Mouse (Mus musculus) hindlimb bud, embryonic 11.5 days (tissue): ENCODE measurements at regions not wholly inside any gene's neighbourhood (a gene's known extent, or its start where the extent isn't known, plus 50 kb on each side); places are given as distances from the start of the nearest gene placed in this dataset.

Experiments
- DNase-seq: peaks from one replicate; pipeline ENCODE4 v3.0.0-alpha.2; 2012; ENCODE audit warnings: low read depth, low spot score; ENCODE audit errors: extremely low spot score

- no peak for DNase-seq
Measured at GRCm38 (mm10) chr10:124318761-124319160, 1055.0 kb downstream of the Fam19a2 start.

DNA sequence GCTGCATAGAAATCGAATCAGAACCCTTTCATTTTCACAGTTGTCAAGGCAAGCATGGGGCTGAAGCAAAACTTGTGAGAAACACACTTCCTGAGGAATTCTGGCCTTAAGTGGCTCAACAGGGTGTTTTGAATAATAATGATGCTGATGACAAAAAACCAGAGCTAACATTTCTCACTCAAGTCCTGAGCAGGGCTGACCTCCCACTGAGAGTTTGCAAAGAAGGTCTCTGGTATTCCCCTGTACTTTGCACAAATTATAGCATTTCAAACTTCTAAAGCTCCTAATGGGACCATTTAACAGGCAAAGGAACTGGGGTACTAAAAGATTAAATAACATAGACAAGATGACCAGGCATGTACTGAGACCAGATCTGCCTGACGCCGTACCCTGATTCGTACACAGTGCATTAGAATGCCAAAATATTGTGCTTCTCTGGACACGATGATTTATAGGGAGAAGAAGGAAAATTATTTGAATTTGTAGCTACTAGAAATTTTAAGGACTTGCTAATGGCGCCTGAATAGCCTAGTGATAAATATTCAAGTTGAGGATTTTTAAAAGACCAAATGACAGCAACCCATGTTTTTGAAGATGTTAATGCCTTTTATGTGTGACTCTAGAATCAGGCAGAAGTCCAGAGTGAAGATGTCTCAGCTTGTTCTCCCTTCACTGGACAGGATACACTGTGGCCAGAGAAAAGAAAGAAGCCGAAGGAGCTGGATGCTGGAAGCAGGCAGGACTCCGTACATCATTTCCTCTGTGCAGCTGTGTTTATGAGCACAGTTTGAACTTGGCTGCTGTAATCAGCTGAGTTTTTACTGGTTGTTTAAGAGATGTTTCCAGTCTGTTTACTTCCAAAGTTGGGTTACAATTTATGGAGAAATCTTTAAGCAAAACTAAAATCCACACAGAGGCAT is 1056.7 kb downstream of the Fam19a2 start:
- peak; percentile 3 for DNase-seq

DNA sequence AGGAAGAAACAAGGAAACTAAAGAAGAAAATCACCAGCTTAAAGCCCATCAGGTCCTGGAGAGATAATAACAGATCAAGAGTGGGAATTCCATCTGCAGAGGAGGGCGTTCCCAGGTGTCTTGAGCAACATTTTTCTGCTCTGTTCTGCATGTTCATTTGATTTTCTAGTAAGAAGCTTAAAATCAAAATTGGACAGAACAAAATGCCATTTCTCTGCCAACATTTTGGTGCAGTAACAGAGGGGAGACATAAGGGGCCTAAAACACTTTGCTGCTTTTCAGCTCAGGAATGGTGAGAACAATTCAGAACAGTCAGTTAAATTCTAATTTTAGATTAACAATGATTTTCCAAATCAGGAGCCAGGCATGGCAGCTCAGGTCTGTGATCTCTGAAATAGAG is 1056.8 kb downstream of the Slc16a7 start:
- no peak for DNase-seq

- no peak for DNase-seq
Measured at GRCm38 (mm10) chr10:124338923-124339322, 1050.3 kb downstream of the Slc16a7 start.

- no peak for DNase-seq
Measured at GRCm38 (mm10) chr10:124349300-124349699, 1040.0 kb downstream of the Slc16a7 start.

- no peak for DNase-seq
Measured at GRCm38 (mm10) chr10:124362795-124363194, 1026.5 kb downstream of the Slc16a7 start.

- no peak for DNase-seq
Measured at GRCm38 (mm10) chr10:124370994-124371393, 1018.3 kb downstream of the Slc16a7 start.

- DNase-seq, result no peak
Measured at GRCm38 (mm10) chr10:124402647-124403046, 986.6 kb downstream of the Slc16a7 start.

- no peak for DNase-seq
Measured at GRCm38 (mm10) chr10:124409633-124410032, 979.6 kb downstream of the Slc16a7 start.

- DNase-seq, result no peak
Measured at GRCm38 (mm10) chr10:124416531-124416930, 972.7 kb downstream of the Slc16a7 start.

- DNase-seq, result no peak
Measured at GRCm38 (mm10) chr10:124423418-124423817, 965.8 kb downstream of the Slc16a7 start.
